Mouse (Mus musculus): Measurements from ENCODE around the gene Pik3r4. TPM values are rescaled to one million over a fixed set of nuclear protein-coding genes. Genes with fewer than 3 reads are reported as not detected.
"Not testable (repeated sequence)": the region's sequence is repeated elsewhere in the genome, so short reads cannot be mapped to it uniquely, and the experiment has no call there.

Pik3r4 gene
- polyA plus RNA-seq (2012; fragmentation: generic; extraction: Trizol): 10.9 TPM

DNA sequence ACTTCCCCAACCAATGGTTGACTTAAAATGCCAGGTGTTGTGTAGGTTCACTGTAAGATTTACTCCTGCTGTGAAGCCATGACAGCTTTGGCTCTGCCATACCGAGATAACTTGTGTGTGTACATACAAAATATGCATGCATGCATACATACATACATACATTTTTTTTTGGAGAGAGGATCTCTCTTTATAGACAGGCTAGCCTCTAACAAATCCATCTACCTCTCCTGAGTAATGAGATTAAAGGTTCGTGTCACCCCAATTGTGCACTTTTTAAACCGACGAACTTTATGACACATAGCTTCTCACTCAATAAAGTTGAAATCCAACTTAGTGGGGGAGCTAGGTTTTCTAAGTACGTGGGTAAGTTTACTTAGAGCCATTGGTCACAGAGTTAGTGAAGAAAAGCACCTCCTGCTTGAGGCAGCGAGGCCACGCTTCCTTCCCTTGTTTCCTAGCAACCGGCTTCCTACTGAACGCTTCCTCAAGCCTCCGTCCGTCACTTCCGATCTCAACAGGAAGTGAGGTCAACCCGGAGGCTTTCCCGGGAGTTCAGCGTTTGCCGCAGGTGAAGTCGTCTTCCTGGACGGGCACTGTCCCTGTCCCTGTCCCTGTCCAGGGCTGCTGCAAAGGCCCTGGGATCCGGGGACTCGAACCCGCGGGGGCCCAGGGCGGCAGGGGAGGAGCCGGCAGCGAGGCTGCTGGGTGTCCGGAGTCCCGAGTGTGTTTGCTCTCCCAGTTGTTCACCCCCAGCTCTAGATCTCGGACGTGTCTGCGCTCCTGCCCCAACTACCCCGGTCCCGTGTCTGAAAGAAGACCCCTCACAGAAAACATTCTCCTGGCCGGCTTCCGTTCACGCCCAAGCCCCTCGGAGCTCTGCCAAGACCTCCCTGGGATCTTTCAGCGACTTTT, at the start of gene Pik3r4:
Pik3r4 (plus strand) TSS at position 519 of the 912 bp plus-strand sequence.
- H3K4me3 ChIP-seq: peak within 1 kb of the TSS; percentile 45
- H3K36me3 ChIP-seq (ENCODE audit: control insufficient read depth, insufficient read depth): no peaks in the 10 kb centered on the region
- peaks cover 3% of the 10 kb centered on the region for H3K79me2 ChIP-seq (ENCODE audit: control insufficient read depth, insufficient read depth)
- TF ChIP-seq POLR2AphosphoS2 (IDR thresholded peaks at IDR 0.05; ENCODE audit: insufficient read length, low read depth): peak; percentile 68
- TF ChIP-seq POLR2A (IDR thresholded peaks at IDR 0.05; ENCODE audit: insufficient read length, low read depth): peak; percentile 78
- no peak for TF ChIP-seq REST (IDR thresholded peaks at IDR 0.05; ENCODE audit: insufficient read depth, insufficient read length)
- H3K4me2 ChIP-seq (ENCODE audit: low read depth): peak within 1 kb of the TSS; percentile 87
- H3K27me3 ChIP-seq (ENCODE audit: control insufficient read depth, insufficient read depth, insufficient read length): no peaks in the 10 kb centered on the region
- peak within 1 kb of the TSS; percentile 80 for H3ac ChIP-seq (ENCODE audit: control insufficient read depth, insufficient read length)

DNA sequence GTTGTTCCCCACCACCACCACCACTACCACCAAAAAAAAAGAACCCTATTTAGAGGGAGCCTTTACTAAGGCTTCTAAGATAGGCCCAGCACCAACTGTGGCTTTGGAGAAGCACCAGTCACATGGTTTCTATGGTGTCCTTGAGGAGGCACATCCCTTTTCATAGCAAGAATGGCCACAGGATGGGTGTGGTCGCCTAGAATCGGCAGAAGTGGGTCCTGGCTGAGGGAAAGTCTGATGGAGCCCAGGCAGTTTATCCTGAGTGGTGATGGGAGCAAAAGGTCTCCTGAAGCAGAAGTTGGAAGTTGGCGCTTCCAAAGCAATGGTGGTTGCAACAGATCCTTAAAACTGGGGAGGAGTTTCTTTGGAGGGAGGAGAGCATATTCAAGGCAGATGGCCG, 43.9 kb upstream of the Pik3r4 start:
- TF ChIP-seq REST (IDR thresholded peaks at IDR 0.05; ENCODE audit: insufficient read depth, insufficient read length) (no peak), TCF12 (IDR thresholded peaks at IDR 0.05; ENCODE audit: insufficient read depth, poor library complexity, severe bottlenecking) (no peak), USF1 (IDR thresholded peaks at IDR 0.05; ENCODE audit: low read depth) (no peak), MYOD1 (IDR thresholded peaks at IDR 0.05; ENCODE audit: control insufficient read depth in 1 of 3, insufficient read length in 2 of 3, low read depth in 2 of 3) (no peak)
- no peak overlapping the region for H3K4me3 ChIP-seq
- no peak overlapping the region for H3K4me2 ChIP-seq (ENCODE audit: low read depth)
- no peaks in the 10 kb centered on the region for H3K27me3 ChIP-seq (ENCODE audit: control insufficient read depth, insufficient read depth, insufficient read length)
- H3ac ChIP-seq (ENCODE audit: control insufficient read depth, insufficient read length): no peak overlapping the region
- H3K36me3 ChIP-seq (ENCODE audit: control insufficient read depth, insufficient read depth): no peaks in the 10 kb centered on the region
- H3K79me2 ChIP-seq (ENCODE audit: control insufficient read depth, insufficient read depth): no peaks in the 10 kb centered on the region

DNA sequence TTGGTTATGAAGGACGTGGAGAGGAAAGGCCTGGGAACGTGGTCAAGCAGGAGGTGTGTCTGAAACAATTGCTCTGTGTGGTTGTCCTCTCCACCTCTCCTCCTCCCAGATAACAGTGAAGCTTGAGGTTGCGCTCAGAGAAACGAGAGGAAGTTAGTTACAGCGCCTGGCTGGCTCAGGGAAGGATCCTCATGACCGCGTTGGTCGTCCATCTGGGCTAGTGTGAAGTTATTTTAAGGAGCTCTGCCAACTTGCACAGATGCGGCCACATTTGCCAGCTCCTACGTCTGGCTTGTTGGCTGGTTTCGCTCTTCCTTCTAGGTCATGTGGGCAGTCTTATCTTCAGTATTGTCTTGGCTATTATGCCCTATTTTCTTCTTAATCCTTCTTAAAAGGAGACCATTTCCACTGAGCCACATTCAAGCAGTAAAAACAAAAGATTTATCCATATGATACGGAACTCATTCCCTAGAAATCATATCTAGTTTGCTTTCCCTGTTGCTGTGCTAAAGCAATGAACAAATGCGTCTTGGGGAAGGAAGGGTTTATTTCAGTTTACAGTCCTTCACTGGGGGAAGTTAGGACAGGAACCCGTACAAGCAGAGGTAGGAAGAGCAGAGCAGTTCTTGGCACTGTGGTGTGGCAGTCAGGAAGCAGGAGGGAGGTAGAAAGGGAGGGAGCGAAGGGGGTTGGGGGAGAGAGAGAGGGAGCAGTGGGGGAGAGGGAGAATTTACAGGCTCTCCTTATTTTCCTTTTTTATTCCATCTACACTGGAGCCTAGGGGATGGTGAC, 30.6 kb upstream of the Pik3r4 start:
- TF ChIP-seq USF1 (IDR thresholded peaks at IDR 0.05; ENCODE audit: low read depth): peak; percentile 6
- TF ChIP-seq REST (IDR thresholded peaks at IDR 0.05; ENCODE audit: insufficient read depth, insufficient read length): no peak
- TF ChIP-seq TCF3 (IDR thresholded peaks at IDR 0.05; ENCODE audit: insufficient read length, low read depth): no peak
- Histone ChIP-seq H3K27me3 (ENCODE audit: control insufficient read depth, insufficient read depth, insufficient read length) (no peaks in the 10 kb centered on the region), H3K79me2 (ENCODE audit: control insufficient read depth, insufficient read depth) (no peaks in the 10 kb centered on the region), H3K36me3 (ENCODE audit: control insufficient read depth, insufficient read depth) (no peaks in the 10 kb centered on the region), H3ac (ENCODE audit: control insufficient read depth, insufficient read length) (no peak overlapping the region), H3K4me2 (ENCODE audit: low read depth) (peak overlapping the region; percentile 30), H3K4me3 (no peak overlapping the region)

DNA sequence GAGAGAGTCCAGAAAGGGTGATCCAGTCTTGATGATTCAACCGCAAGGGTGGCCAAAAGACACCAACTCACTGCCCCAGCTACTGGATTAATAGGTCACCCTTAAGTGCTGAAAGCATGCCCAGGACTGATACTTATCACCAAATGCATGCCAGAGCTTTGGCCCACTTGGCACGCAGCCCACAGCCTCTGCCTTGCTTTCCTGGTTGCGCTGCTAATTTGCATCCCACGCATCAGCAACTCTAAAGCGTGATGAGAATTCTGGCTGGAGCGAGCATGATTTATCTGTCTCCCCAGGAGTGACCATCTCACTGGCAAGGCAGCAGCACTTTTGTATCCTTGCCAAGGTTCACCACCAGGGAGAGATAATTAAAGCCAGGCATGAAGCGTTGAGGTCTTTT, 29.9 kb upstream of the Pik3r4 start:
- Histone ChIP-seq H3K27me3 (ENCODE audit: control insufficient read depth, insufficient read depth, insufficient read length) (no peaks in the 10 kb centered on the region), H3K4me3 (no peak overlapping the region), H3K4me2 (ENCODE audit: low read depth) (no peak overlapping the region), H3K79me2 (ENCODE audit: control insufficient read depth, insufficient read depth) (no peaks in the 10 kb centered on the region), H3ac (ENCODE audit: control insufficient read depth, insufficient read length) (no peak overlapping the region), H3K36me3 (ENCODE audit: control insufficient read depth, insufficient read depth) (no peaks in the 10 kb centered on the region)
- TF ChIP-seq TCF3 (IDR thresholded peaks at IDR 0.05; ENCODE audit: insufficient read length, low read depth) (no peak), CEBPB (IDR thresholded peaks at IDR 0.05; ENCODE audit: insufficient read depth, poor library complexity, severe bottlenecking) (no peak), POLR2A (IDR thresholded peaks at IDR 0.05; ENCODE audit: insufficient read length, low read depth) (no peak), E2F4 (IDR thresholded peaks at IDR 0.05; ENCODE audit: insufficient read depth) (no peak), MAX (IDR thresholded peaks at IDR 0.05; ENCODE audit: low read depth) (no peak), TCF12 (IDR thresholded peaks at IDR 0.05; ENCODE audit: insufficient read depth, poor library complexity, severe bottlenecking) (no peak), MYOG (IDR thresholded peaks at IDR 0.05; ENCODE audit: control insufficient read depth in 1 of 3, insufficient read depth in 1 of 3, insufficient read length in 2 of 3, low read depth in 2 of 3) (no peak), SRF (IDR thresholded peaks at IDR 0.05; ENCODE audit: control insufficient read depth, insufficient read length, low read depth) (no peak), POLR2AphosphoS2 (IDR thresholded peaks at IDR 0.05; ENCODE audit: insufficient read length, low read depth) (no peak), USF1 (IDR thresholded peaks at IDR 0.05; ENCODE audit: low read depth) (no peak), REST (IDR thresholded peaks at IDR 0.05; ENCODE audit: insufficient read depth, insufficient read length) (no peak), MYOD1 (IDR thresholded peaks at IDR 0.05; ENCODE audit: control insufficient read depth in 1 of 3, insufficient read length in 2 of 3, low read depth in 2 of 3) (no peak)

DNA sequence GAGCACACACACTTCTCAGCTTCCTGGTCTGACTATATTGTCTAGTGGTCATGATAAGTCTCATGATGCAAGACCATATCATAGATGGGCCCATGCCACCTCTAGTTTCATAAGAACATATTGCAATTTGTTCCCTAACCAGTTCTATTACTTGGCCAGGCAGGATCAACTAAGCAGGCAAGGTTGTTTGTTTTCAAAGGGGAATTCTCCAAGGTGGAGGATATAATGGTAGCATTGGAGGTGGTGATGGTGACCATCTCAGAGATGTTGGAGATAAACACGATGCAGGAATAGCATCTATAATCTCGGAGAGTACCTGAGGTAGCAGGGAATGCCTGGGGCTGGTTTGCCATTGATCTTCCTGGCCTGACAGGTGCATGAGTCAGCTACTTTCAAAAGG, 26.8 kb upstream of the Pik3r4 start:
- Histone ChIP-seq H3K79me2 (ENCODE audit: control insufficient read depth, insufficient read depth) (no peaks in the 10 kb centered on the region), H3K4me3 (no peak overlapping the region), H3K27me3 (ENCODE audit: control insufficient read depth, insufficient read depth, insufficient read length) (no peaks in the 10 kb centered on the region), H3ac (ENCODE audit: control insufficient read depth, insufficient read length) (no peak overlapping the region), H3K36me3 (ENCODE audit: control insufficient read depth, insufficient read depth) (no peaks in the 10 kb centered on the region), H3K4me2 (ENCODE audit: low read depth) (no peak overlapping the region)
- TF ChIP-seq TCF12 (IDR thresholded peaks at IDR 0.05; ENCODE audit: insufficient read depth, poor library complexity, severe bottlenecking): no peak

DNA sequence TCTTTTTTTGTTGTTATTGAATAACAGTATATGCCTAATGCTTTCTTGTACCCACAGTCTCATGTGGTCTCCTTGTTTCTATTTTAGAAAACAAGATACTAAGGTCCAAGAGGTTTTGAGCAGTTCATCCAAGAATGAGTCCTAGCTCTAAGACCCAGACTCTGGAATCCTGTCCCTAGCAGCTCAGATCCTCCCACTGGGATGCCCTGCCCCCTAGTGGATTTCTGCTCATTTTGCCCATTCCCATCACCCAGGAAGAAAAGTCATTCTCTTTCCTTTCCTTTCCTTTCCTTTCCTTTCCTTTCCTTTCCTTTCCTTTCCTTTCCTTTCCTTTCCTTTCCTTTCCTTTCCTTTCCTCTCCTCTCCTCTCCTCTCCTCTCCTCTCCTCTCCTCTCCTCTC, 25.5 kb upstream of the Pik3r4 start:
- not testable (repeated sequence) for H3K27me3 ChIP-seq (ENCODE audit: control insufficient read depth, insufficient read depth, insufficient read length); H3K4me3 ChIP-seq; H3ac ChIP-seq (ENCODE audit: control insufficient read depth, insufficient read length); H3K36me3 ChIP-seq (ENCODE audit: control insufficient read depth, insufficient read depth); H3K79me2 ChIP-seq (ENCODE audit: control insufficient read depth, insufficient read depth); H3K4me2 ChIP-seq (ENCODE audit: low read depth)
